Mouse (Mus musculus) neutrophil, adult 83 days (primary cell): ENCODE measurements around the gene Lca5l. TPM values are rescaled to one million over a fixed set of nuclear protein-coding genes. Genes with fewer than 3 reads are reported as not detected.

Experiments
- total RNA-seq, 2 experiments: library from RNA; stranded (reverse); gene quantifications; one replicate each; pipeline ENCODE4 v1.2.4; 2023

The Lca5l gene
- total RNA-seq, result not detected

GRCm38 (mm10) chr16:96191531-96192506 is at the start of gene Lca5l:
TSS of gene Lca5l (minus strand) at chr16:96192271.

GRCm38 (mm10) chr16:96235366-96235970 is 43.4 kb upstream of the Lca5l start, which contains the start of gene B3galt5:
TSS of gene B3galt5 (plus strand) at chr16:96235801.

GRCm38 (mm10) chr16:96199913-96200701 is 8.0 kb upstream of the Lca5l start, which contains the start of gene Sh3bgr:
TSS of gene Sh3bgr (plus strand) at chr16:96200450.

GRCm38 (mm10) chr16:96145110-96145800 is 46.8 kb downstream of the Lca5l start, which contains the start of gene Wrb:
TSS of gene Wrb (plus strand) at chr16:96145407.

GRCm38 (mm10) chr16:96127657-96128344 is 64.3 kb downstream of the Lca5l start, which contains the start of gene Hmgn1:
TSS of gene Hmgn1 (minus strand) at chr16:96127729.

Other genes starting within 250 kb of the Lca5l start
- gene Psmg1, start 201.3 kb downstream of the Lca5l start, total RNA-seq, result 10 to 100 TPM in 1 of 2 experiments, 1 to 10 TPM in 1; 9.4 to 13.9 TPM
- 10 to 100 TPM; 25.3 to 33.7 TPM for gene Brwd1, start 109.7 kb downstream of the Lca5l start, total RNA-seq
- gene Hmgn1, start 64.5 kb downstream of the Lca5l start, total RNA-seq, result 10 to 100 TPM; 19.8 to 23.3 TPM
- 1 to 10 TPM; 3.1 TPM for gene Wrb, start 46.9 kb downstream of the Lca5l start, total RNA-seq
- not detected for gene Sh3bgr, start 8.2 kb upstream of the Lca5l start, total RNA-seq
- gene B3galt5, start 43.5 kb upstream of the Lca5l start, total RNA-seq, result not detected